Mouse (Mus musculus) retina, embryonic 14.5 days (tissue): ENCODE measurements around the gene 1700009N14Rik.

Experiments used
- DNase-seq: peaks from one replicate; pipeline ENCODE4 v3.0.0-alpha.2; 2015; ENCODE audit warnings: low spot score

The 1700009N14Rik gene

DNA sequence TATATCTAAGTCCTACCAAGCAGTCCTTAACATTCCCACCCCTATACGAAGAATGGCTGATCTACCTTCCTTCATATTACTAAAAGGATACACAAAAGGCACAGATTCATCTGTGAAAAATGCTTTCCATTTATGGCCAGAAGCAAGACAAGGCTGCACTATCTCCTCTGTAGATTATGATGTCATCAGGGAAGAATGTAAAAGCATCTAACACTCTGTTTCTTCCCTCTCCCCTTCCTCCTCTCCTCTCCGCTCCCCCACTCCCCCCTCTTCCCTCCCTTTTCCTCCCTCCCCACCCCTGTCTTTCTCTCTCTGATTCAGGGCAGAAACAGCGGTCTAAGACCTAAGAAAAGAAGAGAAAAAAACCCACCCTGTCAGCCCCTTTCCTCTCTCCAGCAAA, at the start of gene 1700009N14Rik:
Gene 1700009N14Rik (plus strand): TSS at position 227 of the 400 bp plus-strand sequence.
- DNase-seq, result no peak

DNA sequence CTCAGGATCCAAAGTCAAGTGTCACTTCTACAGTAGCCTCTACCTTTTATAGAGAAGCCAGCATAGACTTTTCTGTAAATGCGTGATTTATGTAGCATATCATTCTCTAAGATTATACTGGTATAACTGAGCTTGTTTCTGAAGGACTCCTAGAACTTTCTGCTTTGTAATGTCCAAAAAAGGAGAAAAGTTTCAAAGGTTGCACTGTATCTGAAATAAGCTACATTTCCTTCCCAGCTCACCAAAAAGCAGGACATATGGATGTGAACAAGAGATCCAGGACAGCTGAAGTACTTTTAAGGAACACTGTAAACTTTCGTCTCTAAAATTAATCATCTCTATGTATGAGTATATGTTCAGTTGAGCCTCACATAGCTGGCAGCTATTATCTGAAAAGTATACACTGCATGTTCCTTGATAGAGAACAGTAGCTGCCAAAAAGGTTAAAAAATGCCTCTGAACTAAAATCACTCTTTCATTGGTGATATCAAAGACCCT, 12.2 kb upstream of the 1700009N14Rik start:
- no peak for DNase-seq

- DNase-seq, result no peak
Observed at GRCm38 (mm10) chr4:39474291-39474690, 24.2 kb downstream of the 1700009N14Rik start.

DNA sequence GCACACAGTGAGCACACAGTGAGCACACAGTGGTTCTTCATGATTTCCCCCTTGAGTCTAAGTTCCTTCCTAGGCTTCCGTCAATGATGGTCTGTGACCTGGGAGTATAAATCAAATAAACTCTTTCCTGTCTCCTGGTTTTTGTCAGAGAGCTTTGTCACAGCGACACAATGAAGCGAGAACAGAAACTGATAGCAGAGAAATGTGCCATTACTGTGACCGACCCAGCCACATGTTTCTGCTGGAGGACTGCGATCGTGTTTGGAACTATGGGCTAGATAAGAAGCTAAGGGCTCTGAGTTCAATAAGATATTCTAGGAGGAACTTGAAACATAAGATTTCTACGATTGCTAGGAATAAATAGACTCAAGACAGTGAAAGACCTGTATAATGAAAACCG, 36.3 kb downstream of the 1700009N14Rik start:
- DNase-seq, result no peak

GRCm38 (mm10) chr4:39493596-39493995, 43.5 kb downstream of the 1700009N14Rik start:
- no peak for DNase-seq

- DNase-seq, result no peak
Observed at GRCm38 (mm10) chr4:39495875-39496274, 45.8 kb downstream of the 1700009N14Rik start.
